Mouse (Mus musculus) telencephalon, adult 2 months (tissue): ENCODE data around the gene Ksr2.
"Not testable (repeated sequence)": the region's sequence is repeated elsewhere in the genome, so short reads cannot be mapped to it uniquely, and the experiment has no call there.

ENCODE experiments used
- DNase-seq: peaks from one replicate; pipeline ENCODE4 v3.0.0-alpha.2; 2011; ENCODE audit warnings: low read depth, low spot score

Gene Ksr2

DNA sequence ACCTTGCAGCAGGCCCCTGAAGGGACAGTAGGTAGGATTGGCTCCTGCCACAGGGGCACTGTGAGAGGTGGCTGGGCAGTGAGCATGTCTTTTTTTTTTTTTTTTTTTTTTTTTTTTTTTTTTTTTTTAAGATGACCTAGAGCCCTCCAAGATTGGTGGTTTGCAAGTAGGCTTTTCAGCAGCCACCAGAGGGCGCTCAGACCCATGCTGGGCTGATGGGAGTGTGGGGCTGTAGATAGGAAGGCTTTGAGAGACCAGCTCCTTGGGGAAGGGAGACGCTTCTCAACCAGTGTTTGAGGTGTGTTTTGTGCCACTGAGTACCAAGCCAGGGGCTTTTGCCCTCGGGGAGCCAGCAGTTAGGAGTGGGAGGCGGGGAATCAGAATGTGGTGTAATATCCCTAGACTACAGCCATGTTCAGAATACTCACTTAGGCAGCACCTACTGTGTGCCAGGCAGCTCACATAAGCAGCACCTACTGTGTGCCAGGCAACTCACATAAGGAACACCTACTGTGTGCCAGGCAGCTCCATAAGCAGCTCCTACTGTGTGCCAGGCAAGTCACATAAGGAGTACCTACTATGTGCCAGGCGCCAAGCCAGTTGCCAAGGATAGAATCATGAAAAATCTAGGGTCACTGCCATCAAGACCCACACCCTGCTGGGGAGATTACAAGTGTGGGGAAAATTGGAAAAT, 200.7 kb downstream of the Ksr2 start:
- no peak for DNase-seq

GRCm38 (mm10) chr5:117620292-117620691, 206.5 kb downstream of the Ksr2 start:
- DNase-seq: no peak

DNA sequence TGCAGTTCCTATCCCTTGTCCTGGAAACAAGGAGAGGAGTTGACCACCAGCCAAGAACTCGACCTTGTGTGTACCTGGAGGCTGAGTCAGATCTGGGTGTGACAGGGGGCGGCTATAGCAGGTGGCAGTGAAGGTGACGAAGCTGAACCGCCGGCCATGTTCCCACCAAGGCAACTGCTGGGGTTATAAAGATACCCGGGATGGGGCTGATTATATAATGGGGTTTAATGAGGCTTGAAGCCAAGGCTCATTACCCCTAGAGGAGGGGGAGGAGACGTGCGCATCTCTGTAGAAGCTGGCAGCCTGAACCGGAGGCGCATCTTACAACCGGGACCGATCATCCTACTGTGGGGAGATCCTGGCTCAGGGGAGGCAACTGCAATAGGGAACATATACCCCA, 208.4 kb downstream of the Ksr2 start:
- no peak for DNase-seq

DNA sequence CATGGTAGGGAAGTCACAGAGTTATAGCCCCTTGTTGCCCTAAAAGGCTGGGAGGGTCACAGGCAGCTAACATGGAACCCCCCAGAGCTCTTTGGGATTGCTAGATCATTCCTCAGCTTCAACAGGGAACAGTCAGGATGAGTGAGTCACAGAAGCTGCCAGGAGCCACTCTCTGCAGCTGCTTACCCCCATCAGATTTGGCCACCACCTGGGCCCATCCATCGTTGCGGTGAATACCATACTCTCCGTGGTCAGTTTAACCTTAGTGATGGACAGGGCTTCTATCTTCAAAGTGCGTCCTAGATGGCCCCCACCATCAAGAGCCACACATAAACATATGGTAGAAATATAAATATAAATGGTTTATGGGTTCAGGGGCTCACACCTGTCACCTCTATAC, 209.4 kb downstream of the Ksr2 start:
- not testable (repeated sequence) for DNase-seq

GRCm38 (mm10) chr5:117626907-117627306, 213.1 kb downstream of the Ksr2 start:
- no peak for DNase-seq

DNA sequence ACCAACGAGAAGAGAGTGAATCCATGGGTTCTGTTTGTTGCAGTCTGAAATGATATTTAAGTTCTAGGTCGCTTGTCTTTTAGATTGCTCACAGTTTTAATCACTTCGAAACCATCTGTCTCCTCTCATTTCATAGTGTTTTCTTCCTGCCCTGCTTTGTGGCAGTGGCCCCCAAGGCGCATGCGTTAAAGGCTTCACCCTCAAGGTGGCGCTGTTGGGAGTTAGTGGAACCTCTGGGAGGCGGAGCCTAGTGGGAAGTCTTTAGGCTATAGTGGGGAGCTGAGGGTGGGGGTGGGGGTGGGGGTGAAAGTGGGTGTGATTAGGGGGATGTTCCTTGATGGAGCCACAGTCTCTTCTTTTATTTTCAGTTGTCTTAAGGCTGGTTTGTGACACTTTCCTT, 214.6 kb downstream of the Ksr2 start:
- no peak for DNase-seq

DNA sequence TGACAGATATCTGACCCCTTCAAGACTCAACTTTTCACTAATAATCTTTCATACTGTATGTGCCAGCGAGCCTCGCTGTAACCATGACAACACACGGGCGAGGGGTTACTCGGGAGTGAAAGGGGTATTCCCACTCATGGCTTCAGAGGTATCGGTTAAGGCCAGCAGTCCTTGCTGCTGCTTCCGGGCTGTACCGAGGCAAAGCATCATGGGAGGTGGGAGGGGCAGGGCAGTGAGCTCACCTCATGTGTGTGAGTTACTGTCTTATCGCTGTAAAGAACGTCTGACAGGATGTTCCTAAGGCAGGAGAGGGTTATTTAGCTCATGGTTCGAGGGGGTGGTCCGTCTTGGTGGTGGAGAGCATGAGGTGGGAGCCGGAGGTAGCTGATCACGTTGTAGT, 215.8 kb downstream of the Ksr2 start:
- no peak for DNase-seq

DNA sequence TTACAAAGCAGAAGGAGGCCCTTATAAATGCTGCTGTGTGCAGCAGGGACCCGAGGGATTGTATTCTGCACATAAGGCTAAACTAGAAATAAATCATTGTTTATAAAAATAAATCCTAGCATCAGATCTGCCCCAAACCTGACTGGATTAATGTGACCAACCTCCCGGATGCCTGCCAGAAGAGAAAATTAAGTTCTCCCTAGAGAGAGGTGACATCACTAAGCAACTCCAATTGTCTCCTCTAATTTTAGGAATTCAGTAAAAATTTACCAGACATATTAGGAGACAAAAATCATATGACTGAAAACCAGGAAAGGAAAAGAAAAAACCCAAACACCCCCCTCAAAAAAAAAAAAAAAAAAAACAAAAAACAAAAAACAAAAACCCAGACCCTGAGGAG, 221.4 kb downstream of the Ksr2 start:
- no peak for DNase-seq

- DNase-seq: no peak
Measured at GRCm38 (mm10) chr5:117635838-117636237, 222.0 kb downstream of the Ksr2 start.

DNA sequence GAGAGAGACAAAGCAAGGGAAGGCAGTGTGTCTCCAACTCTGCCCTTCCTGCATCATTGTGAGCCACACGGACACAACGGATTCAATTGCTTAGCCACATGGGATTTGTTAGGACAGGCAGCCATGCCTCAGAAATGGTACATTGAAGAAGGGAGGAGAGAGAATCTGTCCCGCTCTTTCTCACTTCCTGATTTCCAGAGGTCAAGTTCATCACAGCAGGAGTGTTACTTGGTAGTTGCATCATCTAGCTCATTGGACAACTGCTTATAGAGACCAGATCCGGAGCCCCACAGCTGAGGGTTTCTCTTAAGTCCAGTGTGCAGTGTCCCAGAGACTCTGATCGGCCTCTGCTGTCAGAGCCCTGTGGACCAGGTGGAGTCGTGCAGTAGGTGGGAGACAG, 227.8 kb downstream of the Ksr2 start:
- no peak for DNase-seq

DNA sequence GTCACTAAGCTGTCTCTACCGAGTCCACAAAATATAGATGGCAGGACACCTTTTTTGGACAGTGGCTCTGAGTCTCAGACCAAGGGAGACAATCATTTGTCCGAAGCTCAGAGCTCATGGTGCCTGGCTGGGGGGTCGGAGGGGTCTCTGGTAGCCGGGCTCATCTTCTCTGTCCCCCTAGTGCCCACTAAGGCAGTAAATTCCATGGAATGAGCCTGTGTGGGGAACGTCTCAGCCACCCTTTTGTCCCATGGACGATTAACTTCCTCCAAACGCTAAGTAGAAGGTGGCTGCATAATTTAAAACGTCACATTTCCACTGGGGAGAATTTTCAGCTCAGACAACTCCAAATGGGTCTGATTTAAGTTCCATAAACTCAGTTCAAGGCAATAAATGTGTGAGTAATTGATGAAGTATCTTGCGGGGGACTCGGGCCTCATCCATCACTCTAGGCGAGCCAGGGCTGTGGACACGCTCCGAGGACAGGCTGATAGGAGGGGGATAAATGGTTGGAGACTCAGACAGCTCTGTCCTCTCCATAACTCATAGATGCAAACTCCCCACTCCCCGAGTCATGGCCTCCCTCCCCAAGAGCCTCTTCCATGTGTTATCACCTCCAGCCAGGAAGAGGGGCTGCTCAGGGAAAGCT, 237.6 kb downstream of the Ksr2 start:
- DNase-seq: no peak

GRCm38 (mm10) chr5:117658641-117659040, 244.8 kb downstream of the Ksr2 start:
- DNase-seq: no peak

GRCm38 (mm10) chr5:117659596-117659995, 245.8 kb downstream of the Ksr2 start:
- DNase-seq: no peak

- DNase-seq: no peak
Measured at GRCm38 (mm10) chr5:117665181-117665580, 251.4 kb downstream of the Ksr2 start.

- DNase-seq: no peak
Measured at GRCm38 (mm10) chr5:117667314-117667713, 253.5 kb downstream of the Ksr2 start.

DNA sequence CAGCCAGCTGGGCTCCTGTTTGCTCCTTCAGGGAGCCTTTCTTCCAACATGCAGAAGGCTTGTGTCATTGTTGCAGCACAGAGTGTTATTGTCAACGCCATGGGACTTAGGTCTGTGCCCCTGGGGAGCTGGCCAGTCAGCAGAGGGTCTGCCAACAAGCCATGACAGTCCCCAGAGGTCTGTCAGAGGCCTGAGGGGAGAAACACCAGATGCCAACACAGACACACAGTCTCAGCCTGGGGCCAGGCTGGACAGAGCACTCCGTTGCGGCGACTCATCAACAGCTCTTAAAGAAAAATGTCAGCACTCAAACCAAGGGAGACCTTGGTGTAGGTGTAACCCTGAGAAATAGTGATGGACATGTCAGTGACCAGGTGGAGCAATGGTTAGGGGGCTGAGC, 255.5 kb downstream of the Ksr2 start:
- no peak for DNase-seq

DNA sequence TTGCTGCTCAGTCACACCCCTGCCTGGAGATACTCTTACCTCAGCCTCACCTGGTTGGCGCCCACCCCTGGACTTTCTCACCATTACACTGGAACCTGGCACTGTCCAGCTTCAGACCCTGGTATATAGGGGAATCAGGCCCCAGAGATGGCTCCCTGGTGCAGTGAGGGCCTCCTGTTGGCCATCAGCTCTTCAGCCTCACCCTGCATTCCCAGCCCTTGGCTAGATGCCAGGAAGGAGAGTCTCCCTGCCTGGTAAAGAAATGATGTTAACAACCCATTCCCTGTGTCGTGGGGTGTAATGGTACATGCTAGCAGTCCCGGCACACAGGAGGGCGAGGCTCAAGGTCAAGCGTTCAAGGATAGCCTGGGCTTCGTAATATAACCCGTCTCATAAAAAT, 256.0 kb downstream of the Ksr2 start:
- no peak for DNase-seq

DNA sequence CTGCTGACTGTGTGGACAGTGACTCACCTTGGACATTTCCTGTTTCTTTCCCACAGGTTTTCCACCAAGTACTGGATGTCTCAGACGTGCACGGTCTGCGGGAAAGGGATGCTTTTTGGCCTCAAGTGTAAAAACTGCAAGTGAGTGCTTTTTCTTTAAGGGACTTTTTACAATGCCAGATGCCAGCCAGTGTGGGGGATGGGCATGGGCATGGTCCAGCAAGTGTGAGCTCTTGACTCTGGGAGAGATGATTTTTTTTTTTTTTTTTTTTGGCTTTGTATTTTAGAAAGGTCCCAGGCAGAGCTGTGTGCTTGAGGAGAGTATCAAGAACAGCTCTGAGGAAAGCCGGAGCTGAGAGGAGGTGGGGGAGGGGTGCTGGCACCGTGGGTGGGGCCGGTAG, 257.6 kb downstream of the Ksr2 start:
- no peak for DNase-seq

DNA sequence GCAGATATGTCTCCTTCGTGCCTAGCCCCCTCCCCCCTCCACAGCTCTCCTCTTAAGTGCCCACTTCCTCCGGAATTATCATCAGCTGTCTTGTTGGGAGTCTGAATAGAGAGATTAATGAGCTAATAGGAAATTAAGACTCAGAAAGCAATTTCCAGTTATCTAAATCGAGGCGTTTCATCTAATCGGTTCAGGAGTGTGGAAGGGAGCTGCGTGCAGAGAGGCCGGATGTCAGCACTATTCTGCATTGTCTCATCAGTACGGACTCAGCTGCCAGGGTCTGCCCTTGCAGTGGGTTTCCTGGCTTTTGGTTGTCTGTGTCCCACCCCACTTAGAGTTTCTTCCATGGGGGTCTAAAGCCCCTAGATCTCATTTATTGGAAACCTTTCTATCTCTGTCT, 262.0 kb downstream of the Ksr2 start:
- no peak for DNase-seq

DNA sequence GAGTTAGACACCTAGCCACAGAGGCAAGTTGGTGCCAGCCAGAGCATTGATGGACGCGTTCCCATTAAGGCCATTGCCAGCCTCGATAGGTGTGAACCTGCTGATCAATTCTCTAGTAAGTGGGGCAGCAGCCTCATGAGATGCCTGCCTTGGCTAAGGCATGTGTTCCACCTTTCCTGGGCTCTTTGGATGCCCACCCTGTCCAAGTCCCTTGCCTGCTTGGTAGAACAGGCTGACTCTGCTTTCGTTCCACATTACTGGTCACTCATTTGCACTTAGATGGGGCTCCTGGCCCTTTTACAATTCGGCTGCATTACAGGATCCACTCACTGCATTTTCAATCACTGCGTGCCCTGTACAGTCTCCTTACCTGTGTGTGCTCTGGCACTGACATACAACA, 263.4 kb downstream of the Ksr2 start:
- no peak for DNase-seq

- no peak for DNase-seq
Measured at GRCm38 (mm10) chr5:117678371-117678770, 264.6 kb downstream of the Ksr2 start.

DNA sequence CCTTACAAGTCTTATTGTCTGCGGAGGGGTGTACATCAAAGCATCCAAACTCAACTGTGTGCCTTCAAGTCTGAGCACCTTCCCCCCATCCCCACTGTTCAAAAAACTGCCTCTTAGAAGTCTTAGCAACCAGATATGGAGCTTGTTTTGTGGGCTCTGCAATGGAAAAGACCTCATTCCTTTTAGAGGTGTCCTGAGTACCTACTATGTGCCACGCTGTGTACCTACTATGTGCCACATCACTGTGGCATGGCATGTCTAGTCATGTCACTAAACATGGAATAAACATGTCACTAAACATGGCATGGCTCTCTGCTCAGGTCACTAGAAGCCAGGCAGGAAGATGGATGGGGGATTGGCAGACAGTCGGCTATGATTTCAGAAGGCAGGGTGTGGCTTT, 268.4 kb downstream of the Ksr2 start:
- DNase-seq: no peak

GRCm38 (mm10) chr5:117684491-117684890, 270.7 kb downstream of the Ksr2 start:
- DNase-seq: no peak
